Mouse (Mus musculus): ENCODE measurements around the gene Slc27a5.

The Slc27a5 gene

GRCm38 (mm10) chr7:12998053-12998452 lies at the start of gene Slc27a5:
Gene Slc27a5, minus strand, starts transcription at chr7:12998192.
- DNase-seq, result no peak

GRCm38 (mm10) chr7:13046084-13046483 lies 48.1 kb upstream of the Slc27a5 start:
- DNase-seq, result no peak

- DNase-seq, result no peak
Observed at GRCm38 (mm10) chr7:13044254-13044625, 46.2 kb upstream of the Slc27a5 start.

GRCm38 (mm10) chr7:13043445-13044253 lies 45.7 kb upstream of the Slc27a5 start:
- peak; percentile 60 for DNase-seq

GRCm38 (mm10) chr7:13043120-13043444 lies 45.1 kb upstream of the Slc27a5 start:
- DNase-seq, result no peak

- DNase-seq, result no peak
Observed at GRCm38 (mm10) chr7:13042511-13042910, 44.5 kb upstream of the Slc27a5 start.

GRCm38 (mm10) chr7:13041256-13041655 lies 43.3 kb upstream of the Slc27a5 start:
- no peak for DNase-seq

GRCm38 (mm10) chr7:13039181-13039580 lies 41.2 kb upstream of the Slc27a5 start:
- DNase-seq, result no peak

- DNase-seq, result no peak
Observed at GRCm38 (mm10) chr7:13038621-13039169, 40.7 kb upstream of the Slc27a5 start.

- peak; percentile 100 for DNase-seq
Observed at GRCm38 (mm10) chr7:13037901-13038555, 40.0 kb upstream of the Slc27a5 start, which contains the start of gene Ube2m. Gene Ube2m, minus strand, starts transcription at chr7:13038275.

- peak; percentile 72 for DNase-seq
Observed at GRCm38 (mm10) chr7:13037366-13037765, 39.4 kb upstream of the Slc27a5 start.

GRCm38 (mm10) chr7:13036806-13037205 lies 38.8 kb upstream of the Slc27a5 start:
- no peak for DNase-seq

- DNase-seq, result no peak
Observed at GRCm38 (mm10) chr7:13035211-13035855, 37.3 kb upstream of the Slc27a5 start.

- DNase-seq, result peak; percentile 98
Observed at GRCm38 (mm10) chr7:13034148-13034977, 36.4 kb upstream of the Slc27a5 start, which contains the start of gene Chmp2a. Gene Chmp2a, minus strand, starts transcription at chr7:13034807.

GRCm38 (mm10) chr7:13033451-13034147 lies 35.6 kb upstream of the Slc27a5 start:
- no peak for DNase-seq

- no peak for DNase-seq
Observed at GRCm38 (mm10) chr7:13032541-13032940, 34.5 kb upstream of the Slc27a5 start.

GRCm38 (mm10) chr7:13031983-13032382 lies 34.0 kb upstream of the Slc27a5 start:
- no peak for DNase-seq

GRCm38 (mm10) chr7:13031069-13031468 lies 33.1 kb upstream of the Slc27a5 start:
- no peak for DNase-seq

- no peak for DNase-seq
Observed at GRCm38 (mm10) chr7:13028986-13029385, 31.0 kb upstream of the Slc27a5 start.

- DNase-seq, result no peak
Observed at GRCm38 (mm10) chr7:13025511-13026112, 27.6 kb upstream of the Slc27a5 start.

- peak; percentile 92 for DNase-seq
Observed at GRCm38 (mm10) chr7:13024805-13025204, 26.8 kb upstream of the Slc27a5 start.
